Mouse (Mus musculus) midbrain, embryonic 16.5 days (tissue): ENCODE results near the gene Exosc10. TPM values are rescaled to one million over a fixed set of nuclear protein-coding genes. Genes with fewer than 3 reads are reported as not detected.

Experiments
- ATAC-seq: fragments of 200-750 bp; cut with Nextera tagmentation; 2 replicates; pipeline ENCODE4 v1.8.0; 2017; ENCODE audit warnings: moderate TSS enrichment
- H3K27ac ChIP-seq: fragments of 300-500 bp; sonication (generic); 2 replicates; pipeline ENCODE4 v1.5.1; 2014; ENCODE audit warnings: mild to moderate bottlenecking, low read length, mixed read lengths
- H3K27me3 ChIP-seq: fragments of 300-500 bp; sonication (generic); 2 replicates; pipeline ENCODE4 v1.6.1; 2014; ENCODE audit warnings: low read depth, low read length, mixed read lengths; ENCODE audit not compliant: control insufficient read depth, insufficient read depth
- H3K36me3 ChIP-seq: fragments of 300-500 bp; sonication (generic); 2 replicates; pipeline ENCODE4 v1.6.1; 2014; ENCODE audit warnings: mild to moderate bottlenecking, low read length, moderate library complexity, mixed read lengths; ENCODE audit not compliant: control insufficient read depth, insufficient read depth
- H3K4me1 ChIP-seq: fragments of 300-500 bp; sonication (generic); 2 replicates; pipeline ENCODE4 v1.6.1; 2014; ENCODE audit warnings: mild to moderate bottlenecking, low read length, mixed read lengths; ENCODE audit not compliant: control insufficient read depth, insufficient read depth
- H3K4me2 ChIP-seq: fragments of 300-500 bp; sonication (generic); 2 replicates; pipeline ENCODE4 v1.6.1; 2014; ENCODE audit warnings: mild to moderate bottlenecking, low read length, mixed read lengths
- H3K4me3 ChIP-seq: fragments of 300-500 bp; sonication (generic); 2 replicates; pipeline ENCODE4 v1.5.1; 2014; ENCODE audit warnings: low read depth, mild to moderate bottlenecking, low read length, moderate library complexity, mixed read lengths
- H3K9ac ChIP-seq: fragments of 300-500 bp; sonication (generic); 2 replicates; pipeline ENCODE4 v1.6.1; 2014; ENCODE audit warnings: low read depth, low read length, mixed read lengths
- H3K9me3 ChIP-seq: fragments of 300-500 bp; sonication (generic); replicated peaks from 2 replicates; pipeline ENCODE4 v1.6.1; 2014; ENCODE audit warnings: mild to moderate bottlenecking, low read length, mixed read lengths; ENCODE audit not compliant: control insufficient read depth, poor library complexity, severe bottlenecking
- WGBS: fragments of 180-500 bp; shearing (Covaris S2); extraction: QIAGEN DNeasy Blood & Tissue Kit; methylation state at CpG from one replicate; pipeline ENCODE4 v1.1.7; 2014; 5-methylcytosine and 5-hydroxymethylcytosine counted together
- polyA plus RNA-seq: library from polyadenylated mRNA; unstranded; fragments of >200 nt; fragmentation: Nextera tagmentation; extraction: Ambion mirVana; gene quantifications from 2 replicates; pipeline ENCODE4 v1.2.1, GENCODE M21; 2015

Gene Exosc10
- polyA plus RNA-seq, 1 experiment from 2014 or later, result 93.1 TPM

GRCm38 (mm10) chr4:148598826-148599225, 40.6 kb downstream of the Exosc10 start:
- Histone ChIP-seq H3K36me3 (peaks cover 13% of the 10 kb centered on the region), H3K4me2 (no peak overlapping the region), H3K4me1 (no peaks in the 10 kb centered on the region), H3K27ac (no peak overlapping the region), H3K9ac (no peak overlapping the region), H3K4me3 (no peak overlapping the region), H3K9me3 (no peaks in the 10 kb centered on the region), H3K27me3 (no peaks in the 10 kb centered on the region)
- WGBS, result 93% methylated on average over 12 of the region's 12 CpGs
- no peak for ATAC-seq

DNA sequence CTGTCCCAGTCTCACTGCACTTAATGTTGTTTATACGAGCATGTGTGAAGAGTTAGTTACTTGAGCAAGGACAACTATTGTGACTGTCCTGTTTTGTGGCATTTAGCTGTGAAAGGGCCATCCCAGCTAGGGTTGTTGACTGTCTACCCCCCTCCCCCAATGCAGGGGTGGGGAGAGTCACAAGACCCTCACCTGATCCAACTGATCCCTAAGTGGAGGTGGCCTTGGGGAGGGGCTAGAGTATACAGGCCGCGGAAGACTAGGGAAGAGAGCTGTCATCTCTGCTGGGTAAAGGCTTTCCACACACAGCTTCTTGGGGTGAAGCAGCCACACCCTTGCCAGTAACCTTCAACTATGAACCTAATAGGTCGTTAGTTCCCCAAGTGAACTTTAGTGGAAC, 42.1 kb downstream of the Exosc10 start:
- H3K4me2 ChIP-seq, result no peak overlapping the region
- no peak overlapping the region for H3K27ac ChIP-seq
- no peak for ATAC-seq
- no peak overlapping the region for H3K9ac ChIP-seq
- 94% methylated on average over 4 of the region's 4 CpGs for WGBS
- H3K27me3 ChIP-seq, result no peaks in the 10 kb centered on the region
- H3K4me3 ChIP-seq, result no peak overlapping the region
- no peaks in the 10 kb centered on the region for H3K9me3 ChIP-seq
- H3K4me1 ChIP-seq, result no peaks in the 10 kb centered on the region
- peaks cover 4% of the 10 kb centered on the region for H3K36me3 ChIP-seq

- Histone ChIP-seq H3K9ac (no peak overlapping the region), H3K9me3 (no peaks in the 10 kb centered on the region), H3K36me3 (no peaks in the 10 kb centered on the region; the same call in 1 of the 2 replicates), H3K4me3 (no peak overlapping the region), H3K4me1 (no peaks in the 10 kb centered on the region), H3K4me2 (no peak overlapping the region), H3K27ac (no peak overlapping the region), H3K27me3 (no peaks in the 10 kb centered on the region)
- 91% methylated on average over 4 of the region's 4 CpGs for WGBS
- ATAC-seq, result no peak
These were observed 43.6 kb downstream of the Exosc10 start for GRCm38 (mm10) chr4:148601871-148602270.

DNA sequence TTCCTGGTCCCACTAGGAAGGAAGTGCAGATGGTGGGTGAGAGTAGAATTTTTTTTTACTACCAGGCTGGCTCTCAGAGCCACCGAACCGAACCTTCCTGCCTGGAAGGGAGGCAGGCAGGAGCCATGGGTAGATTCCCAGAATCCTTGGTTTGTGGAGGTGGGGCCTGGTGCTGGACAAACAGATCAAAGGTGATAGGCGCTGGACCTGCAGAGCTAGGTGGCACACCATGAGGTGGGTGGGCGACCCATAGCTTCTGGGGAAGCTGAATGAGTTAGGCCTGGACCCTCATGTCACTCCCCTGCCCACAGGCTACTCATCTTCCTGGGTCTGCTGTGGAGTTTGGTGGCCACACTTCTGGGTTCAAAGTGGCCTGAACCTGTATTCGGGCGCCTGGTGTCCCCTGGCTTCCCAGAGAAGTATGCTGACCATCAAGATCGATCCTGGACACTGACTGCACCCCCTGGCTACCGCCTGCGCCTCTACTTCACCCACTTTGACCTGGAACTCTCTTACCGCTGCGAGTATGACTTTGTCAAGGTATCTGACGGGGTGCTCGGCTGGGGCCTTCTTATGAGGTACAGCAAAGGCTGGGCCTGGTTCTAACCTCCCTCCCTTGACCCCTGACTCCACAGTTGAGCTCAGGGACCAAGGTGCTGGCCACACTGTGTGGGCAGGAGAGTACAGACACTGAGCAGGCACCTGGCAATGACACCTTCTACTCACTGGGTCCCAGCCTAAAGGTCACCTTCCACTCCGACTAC, 44.3 kb downstream of the Exosc10 start, which contains the start of gene Masp2:
TSS of gene Masp2 (plus strand) at position 198 of the 764 bp plus-strand sequence.
- no peak for ATAC-seq
- Histone ChIP-seq H3K36me3 (no peaks in the 10 kb centered on the region), H3K9me3 (no peaks in the 10 kb centered on the region), H3K4me2 (no peak within 1 kb of the TSS), H3K9ac (no peak within 1 kb of the TSS), H3K27ac (no peak within 1 kb of the TSS), H3K4me1 (no peaks in the 10 kb centered on the region), H3K4me3 (no peak within 1 kb of the TSS), H3K27me3 (no peaks in the 10 kb centered on the region)
- WGBS, result 88% methylated on average over 14 of the region's 14 CpGs

- ATAC-seq, result no peak
- Histone ChIP-seq H3K27ac (no peak overlapping the region), H3K4me1 (no peaks in the 10 kb centered on the region), H3K9ac (no peak overlapping the region), H3K36me3 (no peaks in the 10 kb centered on the region), H3K27me3 (no peaks in the 10 kb centered on the region), H3K4me3 (no peak overlapping the region), H3K9me3 (no peaks in the 10 kb centered on the region), H3K4me2 (no peak overlapping the region)
- WGBS, result 76% methylated on average over 10 of the region's 10 CpGs
These were observed 45.3 kb downstream of the Exosc10 start for GRCm38 (mm10) chr4:148603376-148604139.

GRCm38 (mm10) chr4:148604141-148604540, 45.9 kb downstream of the Exosc10 start:
- Histone ChIP-seq H3K4me1 (no peaks in the 10 kb centered on the region), H3K27ac (no peak overlapping the region), H3K9ac (no peak overlapping the region), H3K27me3 (no peaks in the 10 kb centered on the region), H3K9me3 (no peaks in the 10 kb centered on the region), H3K4me3 (no peak overlapping the region), H3K4me2 (no peak overlapping the region), H3K36me3 (no peaks in the 10 kb centered on the region)
- WGBS, result 85% methylated on average over 7 of the region's 7 CpGs
- no peak for ATAC-seq

DNA sequence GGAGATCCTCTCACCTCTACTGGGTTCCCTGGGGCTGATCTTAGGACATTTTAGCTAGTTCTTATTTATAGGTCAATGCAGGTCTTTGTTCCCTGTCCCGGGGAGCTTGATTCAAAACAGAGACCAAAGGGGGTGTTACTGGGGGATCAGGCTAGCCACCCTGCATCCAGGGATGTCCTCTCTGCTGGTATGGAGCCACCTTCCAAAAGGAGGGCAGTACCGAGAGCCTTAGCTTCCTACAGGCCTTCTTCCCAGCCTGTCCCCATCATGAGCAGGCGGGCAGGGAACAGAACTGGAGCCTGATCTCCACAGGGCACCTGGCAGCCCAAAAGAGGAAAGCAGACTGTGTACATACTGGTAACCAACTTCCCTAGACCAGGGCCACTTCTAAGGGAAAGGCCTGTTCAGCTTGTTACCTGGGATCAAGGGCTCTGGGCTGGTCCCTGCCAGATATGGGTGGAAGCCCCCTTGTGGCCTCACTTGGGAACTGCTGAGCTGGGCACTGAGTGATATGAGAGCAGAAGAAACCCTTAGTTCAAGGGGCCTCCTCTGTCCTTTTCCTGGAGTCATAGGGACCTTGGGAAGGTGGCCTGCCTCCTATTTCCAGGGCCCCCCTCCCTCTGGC, 46.4 kb downstream of the Exosc10 start:
- H3K9me3 ChIP-seq, result no peaks in the 10 kb centered on the region
- 85% methylated on average over 3 of the region's 3 CpGs for WGBS
- H3K4me2 ChIP-seq, result no peak overlapping the region
- H3K36me3 ChIP-seq, result no peaks in the 10 kb centered on the region
- no peak overlapping the region for H3K9ac ChIP-seq
- no peaks in the 10 kb centered on the region for H3K4me1 ChIP-seq
- no peak overlapping the region for H3K4me3 ChIP-seq
- no peaks in the 10 kb centered on the region for H3K27me3 ChIP-seq
- no peak overlapping the region for H3K27ac ChIP-seq
- no peak for ATAC-seq

- Histone ChIP-seq H3K27me3 (no peaks in the 10 kb centered on the region), H3K9me3 (no peaks in the 10 kb centered on the region), H3K4me2 (no peak overlapping the region), H3K4me1 (no peaks in the 10 kb centered on the region), H3K27ac (no peak overlapping the region), H3K36me3 (no peaks in the 10 kb centered on the region), H3K4me3 (no peak overlapping the region), H3K9ac (no peak overlapping the region)
- 23% methylated on average over 5 of the region's 5 CpGs for WGBS
- no peak for ATAC-seq
These were observed 49.5 kb downstream of the Exosc10 start for GRCm38 (mm10) chr4:148607758-148608157.

DNA sequence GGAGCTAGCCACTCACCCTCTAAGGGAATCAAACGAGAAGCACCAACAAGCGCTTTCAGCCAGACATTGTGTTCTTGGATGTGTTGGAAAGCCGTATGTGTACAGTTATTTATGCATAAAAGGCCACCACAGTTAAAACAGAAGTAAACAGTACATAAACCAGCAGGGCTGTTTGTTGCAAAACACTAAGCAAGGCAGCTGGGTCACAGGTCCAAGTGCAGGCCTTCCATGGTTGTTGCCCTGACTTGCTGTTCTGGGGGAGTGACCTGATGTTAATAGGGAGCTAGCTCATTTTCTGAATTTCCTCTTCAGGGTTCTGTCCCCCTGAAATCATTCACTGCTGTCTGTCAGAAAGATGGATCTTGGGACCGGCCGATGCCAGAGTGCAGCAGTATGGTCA, 51.6 kb downstream of the Exosc10 start:
- Histone ChIP-seq H3K4me1 (no peaks in the 10 kb centered on the region; the same call in 1 of the 2 replicates), H3K9ac (no peak overlapping the region), H3K9me3 (no peaks in the 10 kb centered on the region), H3K4me3 (no peak overlapping the region), H3K36me3 (peaks cover 9% of the 10 kb centered on the region; the same call in 1 of the 2 replicates), H3K27ac (no peak overlapping the region), H3K27me3 (no peaks in the 10 kb centered on the region), H3K4me2 (no peak overlapping the region)
- no peak for ATAC-seq
- 90% methylated on average over 5 of the region's 5 CpGs for WGBS
